Mouse (Mus musculus) heart, embryonic 11.5 days (tissue): ENCODE measurements at regions not wholly inside any gene's neighbourhood (a gene's known extent, or its start where the extent isn't known, plus 50 kb on each side); places are given as distances from the start of the nearest gene placed in this dataset.

ENCODE experiments used
- ATAC-seq: fragments of 200-750 bp; cut with Nextera tagmentation; replicated peaks from 2 replicates; pipeline ENCODE4 v1.8.0; 2017; ENCODE audit warnings: moderate library complexity; ENCODE audit not compliant: insufficient number of reproducible peaks, low FRiP score, low TSS enrichment
- H3K27ac ChIP-seq: fragments of 300-500 bp; sonication (generic); 2 replicates; pipeline ENCODE4 v1.5.1; 2014; ENCODE audit warnings: mild to moderate bottlenecking, low read depth, low read length
- H3K27me3 ChIP-seq: fragments of 300-500 bp; sonication (generic); 2 replicates; pipeline ENCODE4 v1.6.1; 2014; ENCODE audit warnings: mild to moderate bottlenecking, low read length, mixed read lengths; ENCODE audit not compliant: control insufficient read depth, insufficient read depth
- H3K36me3 ChIP-seq: fragments of 300-500 bp; sonication (generic); 2 replicates; pipeline ENCODE4 v1.6.1; 2014; ENCODE audit warnings: mild to moderate bottlenecking, low read length, moderate library complexity, mixed read lengths; ENCODE audit not compliant: control insufficient read depth, insufficient read depth
- H3K4me1 ChIP-seq: fragments of 300-500 bp; sonication (generic); 2 replicates; pipeline ENCODE4 v1.6.1; 2014; ENCODE audit warnings: low read length; ENCODE audit not compliant: control insufficient read depth, insufficient read depth
- H3K4me2 ChIP-seq: fragments of 300-500 bp; sonication (generic); 2 replicates; pipeline ENCODE4 v1.6.1; 2014; ENCODE audit warnings: mild to moderate bottlenecking, moderate library complexity
- H3K4me3 ChIP-seq: fragments of 300-500 bp; sonication (generic); 2 replicates; pipeline ENCODE4 v1.5.1; 2014; ENCODE audit warnings: low read depth, low read length
- H3K9ac ChIP-seq: fragments of 300-500 bp; sonication (generic); 2 replicates; pipeline ENCODE4 v1.6.1; 2014; ENCODE audit warnings: mild to moderate bottlenecking, low read depth, low read length, moderate library complexity
- H3K9me3 ChIP-seq: fragments of 300-500 bp; sonication (generic); replicated peaks from 2 replicates; pipeline ENCODE4 v1.6.1; 2016; ENCODE audit warnings: low read length; ENCODE audit not compliant: control insufficient read depth
- WGBS: fragments of 180-500 bp; shearing (Covaris S2); extraction: QIAGEN DNeasy Blood & Tissue Kit; methylation state at CpG from one replicate; pipeline ENCODE4 v1.1.7; 2014; ENCODE audit not compliant: insufficient replicate concordance; 5-methylcytosine and 5-hydroxymethylcytosine counted together

DNA sequence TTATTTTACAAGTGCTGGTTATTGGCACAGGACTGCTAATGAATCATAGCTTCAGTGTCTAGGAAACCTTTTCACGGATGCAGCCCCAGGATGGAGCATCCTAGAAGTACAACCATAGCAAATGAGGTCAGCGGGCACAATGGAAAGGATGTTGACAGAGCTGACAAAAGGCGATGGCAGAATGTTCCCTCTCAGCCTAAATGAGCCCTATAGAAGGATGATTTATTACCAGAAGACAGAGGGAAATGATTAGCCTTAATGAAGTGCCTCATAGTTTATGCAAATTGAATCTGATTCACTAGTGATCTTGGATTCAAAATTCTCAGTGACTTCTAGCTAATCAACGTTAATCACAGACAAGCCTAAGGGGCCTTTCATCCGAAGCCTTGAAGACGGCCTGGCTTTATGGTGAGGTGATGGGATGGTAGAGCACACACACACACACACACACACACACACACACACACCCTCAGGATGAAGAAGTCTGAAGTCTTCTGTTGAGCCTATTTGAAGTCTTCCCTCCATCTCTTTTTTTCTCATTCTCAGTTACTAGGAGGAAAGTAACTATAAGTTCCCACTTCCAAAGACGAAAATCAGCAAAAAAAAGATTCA is 267.4 kb upstream of the Clec14a start:
- H3K4me1 ChIP-seq: no peaks in the 10 kb centered on the region
- H3K27me3 ChIP-seq: no peaks in the 10 kb centered on the region
- no peak overlapping the region for H3K9ac ChIP-seq
- no peak for ATAC-seq
- H3K27ac ChIP-seq: no peak overlapping the region
- H3K9me3 ChIP-seq: no peaks in the 10 kb centered on the region
- no peak overlapping the region for H3K4me2 ChIP-seq
- no peak overlapping the region for H3K4me3 ChIP-seq
- no peaks in the 10 kb centered on the region for H3K36me3 ChIP-seq
- WGBS: 74% methylated on average over 7 of the region's 7 CpGs

DNA sequence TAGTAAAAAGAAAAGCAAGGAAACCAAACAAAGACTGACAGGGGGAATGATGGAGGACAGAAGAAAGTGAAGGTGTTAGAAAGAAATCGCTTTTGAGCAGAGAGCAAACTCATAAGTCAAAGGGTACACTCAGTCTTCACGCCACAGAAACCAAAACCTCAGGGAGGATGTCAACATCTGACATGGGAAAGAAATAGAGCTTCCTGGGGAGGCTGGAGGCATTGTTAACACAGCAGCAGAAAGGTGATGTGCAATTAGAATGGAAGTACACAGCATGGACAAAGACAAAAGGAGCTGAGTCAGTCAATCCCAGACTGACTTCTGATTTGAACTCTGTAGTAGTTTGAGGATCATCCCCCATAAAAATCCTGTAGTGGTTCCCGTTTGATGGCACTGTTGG is 261.2 kb upstream of the Clec14a start:
- Histone ChIP-seq H3K4me3 (no peak overlapping the region), H3K4me1 (no peaks in the 10 kb centered on the region), H3K27ac (no peak overlapping the region), H3K36me3 (no peaks in the 10 kb centered on the region), H3K9me3 (no peaks in the 10 kb centered on the region), H3K9ac (no peak overlapping the region), H3K27me3 (no peaks in the 10 kb centered on the region), H3K4me2 (no peak overlapping the region)
- WGBS: 57% methylated on average over 3 of the region's 3 CpGs
- ATAC-seq: no peak

DNA sequence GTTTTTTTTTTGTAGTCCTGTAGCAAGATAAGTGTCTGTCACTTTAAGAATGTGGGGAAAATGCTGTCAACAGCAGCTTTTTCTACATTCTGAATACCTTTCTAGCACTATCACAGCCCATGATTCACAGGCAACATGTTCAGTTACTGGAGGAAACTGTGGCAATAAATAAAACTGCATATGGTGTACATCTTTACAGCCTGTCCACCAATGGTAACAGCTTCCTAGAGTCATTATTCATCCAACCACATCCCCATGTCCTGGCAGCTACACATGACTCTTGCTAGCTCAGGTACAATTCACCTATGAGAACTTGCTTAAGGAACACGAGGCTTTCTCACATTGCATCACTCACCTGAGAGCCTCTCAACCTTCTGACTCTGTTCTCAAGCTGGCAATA is 247.7 kb upstream of the Clec14a start:
- Histone ChIP-seq H3K9me3 (no peaks in the 10 kb centered on the region), H3K4me2 (no peak overlapping the region), H3K27ac (no peak overlapping the region), H3K4me3 (no peak overlapping the region), H3K36me3 (no peaks in the 10 kb centered on the region), H3K27me3 (no peaks in the 10 kb centered on the region), H3K4me1 (no peaks in the 10 kb centered on the region), H3K9ac (no peak overlapping the region)
- ATAC-seq: no peak
- 47% methylated on average over 1 of the region's 1 CpGs for WGBS

DNA sequence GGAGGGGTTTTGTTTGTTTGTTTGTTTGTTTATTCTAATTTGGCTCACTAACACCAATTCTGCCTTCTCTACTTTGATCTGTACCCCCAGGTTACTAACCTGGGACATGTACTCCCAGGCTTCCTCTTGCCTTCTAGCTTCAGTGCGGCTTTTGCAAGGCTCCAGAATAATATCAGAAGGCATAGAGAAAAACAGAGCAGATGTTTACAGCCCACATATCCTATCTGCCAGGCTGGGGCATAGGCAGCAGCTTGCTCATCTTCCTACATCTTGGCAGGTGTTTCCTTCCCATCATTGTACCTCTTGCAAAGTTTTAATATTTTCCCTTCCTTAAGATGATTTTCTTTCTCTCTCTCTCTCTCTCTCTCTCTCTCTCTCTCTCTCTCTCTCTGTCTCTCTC is 244.9 kb upstream of the Clec14a start:
- Histone ChIP-seq H3K4me2 (no peak overlapping the region), H3K27me3 (no peaks in the 10 kb centered on the region), H3K4me1 (no peaks in the 10 kb centered on the region), H3K4me3 (no peak overlapping the region), H3K36me3 (no peaks in the 10 kb centered on the region), H3K9me3 (no peaks in the 10 kb centered on the region), H3K9ac (no peak overlapping the region), H3K27ac (no peak overlapping the region)
- no peak for ATAC-seq
- WGBS: 80% methylated on average over 1 of the region's 1 CpGs

DNA sequence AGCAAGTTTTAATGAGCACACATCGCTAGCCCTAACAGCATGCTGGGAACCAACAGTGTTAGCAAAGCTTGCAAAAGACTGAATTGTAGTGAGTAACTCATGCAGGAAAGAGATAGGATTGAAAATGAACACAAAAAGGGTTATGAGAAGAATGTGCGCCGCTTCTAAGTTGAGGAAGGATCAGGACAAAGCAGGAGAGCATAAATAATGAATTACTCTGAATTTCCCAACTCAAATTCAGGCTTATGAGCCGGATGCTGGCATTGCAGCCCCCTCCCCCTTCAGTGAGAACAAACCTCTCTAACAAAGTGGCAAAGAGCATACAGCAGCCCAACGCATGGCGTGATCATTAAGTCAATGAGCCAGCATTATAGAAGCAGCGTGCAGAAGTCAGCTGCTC is 243.6 kb upstream of the Clec14a start:
- no peaks in the 10 kb centered on the region for H3K27me3 ChIP-seq
- WGBS: 74% methylated on average over 7 of the region's 7 CpGs
- H3K4me3 ChIP-seq: no peak overlapping the region
- ATAC-seq: no peak
- no peak overlapping the region for H3K9ac ChIP-seq
- no peak overlapping the region for H3K27ac ChIP-seq
- no peaks in the 10 kb centered on the region for H3K9me3 ChIP-seq
- H3K36me3 ChIP-seq: no peaks in the 10 kb centered on the region
- H3K4me2 ChIP-seq: no peak overlapping the region
- no peaks in the 10 kb centered on the region for H3K4me1 ChIP-seq

DNA sequence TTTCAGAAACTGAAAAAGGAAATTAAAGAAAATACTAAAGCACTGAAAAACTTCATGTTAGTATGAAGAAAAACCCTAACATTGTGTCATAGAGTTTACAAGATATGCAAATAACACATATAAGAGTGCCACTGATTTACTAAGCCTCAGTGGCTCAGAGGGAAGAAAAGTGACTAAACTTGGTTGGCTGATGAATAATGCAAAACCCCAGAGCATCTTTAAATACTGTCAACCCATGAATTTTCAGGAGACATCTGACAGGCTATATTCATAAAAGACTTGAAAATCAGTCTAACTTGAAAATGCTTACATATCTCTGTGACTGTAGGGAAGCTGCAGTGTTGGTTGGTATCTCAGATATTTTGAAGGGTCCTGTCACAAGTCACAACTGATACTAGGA is 235.2 kb upstream of the Clec14a start:
- Histone ChIP-seq H3K4me1 (no peaks in the 10 kb centered on the region), H3K9ac (no peak overlapping the region), H3K27ac (no peak overlapping the region), H3K27me3 (no peaks in the 10 kb centered on the region), H3K4me2 (no peak overlapping the region), H3K9me3 (no peaks in the 10 kb centered on the region), H3K36me3 (no peaks in the 10 kb centered on the region), H3K4me3 (no peak overlapping the region)
- no peak for ATAC-seq

DNA sequence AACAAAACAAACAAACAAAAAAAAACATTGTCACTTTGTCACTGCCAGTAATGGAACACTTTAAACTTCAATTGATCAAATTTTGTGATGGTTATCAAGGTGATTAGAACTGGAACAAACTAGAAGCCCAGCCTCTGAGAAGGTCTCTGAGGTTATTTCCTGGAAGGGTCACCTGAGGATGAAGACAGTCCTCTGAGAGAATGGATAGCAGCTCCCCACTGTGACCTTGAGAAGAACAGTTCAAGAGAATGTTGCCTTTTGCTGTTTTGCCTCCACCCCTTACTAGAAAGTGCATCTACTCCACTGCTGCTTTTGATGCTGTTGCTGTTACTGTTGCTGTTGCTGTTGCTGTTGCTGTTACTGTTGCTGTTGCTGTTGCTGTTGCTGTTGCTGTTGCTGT is 205.1 kb upstream of the Clec14a start:
- Histone ChIP-seq H3K9ac (no peak overlapping the region), H3K4me1 (no peaks in the 10 kb centered on the region), H3K4me3 (no peak overlapping the region), H3K36me3 (no peaks in the 10 kb centered on the region), H3K27ac (no peak overlapping the region), H3K9me3 (no peaks in the 10 kb centered on the region), H3K27me3 (no peaks in the 10 kb centered on the region), H3K4me2 (no peak overlapping the region)
- no peak for ATAC-seq

DNA sequence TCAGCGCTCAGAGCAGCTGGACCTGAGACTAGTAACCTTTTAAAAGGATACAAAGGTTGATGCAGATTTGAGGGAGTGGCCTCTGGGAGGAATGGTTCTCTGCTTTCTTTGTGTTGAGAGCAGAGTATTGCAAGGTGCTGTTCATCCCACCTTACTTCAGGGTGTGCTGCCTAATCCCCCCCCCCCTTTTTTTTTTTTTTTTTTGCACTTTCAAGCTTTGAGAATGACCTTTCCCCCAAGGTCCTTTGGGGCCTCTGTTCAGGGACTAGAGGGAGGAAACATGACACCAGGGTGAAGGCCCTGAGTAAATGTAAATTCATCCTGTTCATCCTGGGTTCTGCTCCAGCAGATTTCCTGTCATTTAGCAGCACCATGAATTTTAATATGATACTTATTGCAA is 204.4 kb upstream of the Clec14a start:
- Histone ChIP-seq H3K9me3 (no peaks in the 10 kb centered on the region), H3K9ac (no peak overlapping the region), H3K27me3 (no peaks in the 10 kb centered on the region), H3K4me1 (no peaks in the 10 kb centered on the region), H3K36me3 (no peaks in the 10 kb centered on the region), H3K27ac (no peak overlapping the region), H3K4me2 (no peak overlapping the region), H3K4me3 (no peak overlapping the region)
- no peak for ATAC-seq
- 75% methylated on average over 1 of the region's 1 CpGs for WGBS

DNA sequence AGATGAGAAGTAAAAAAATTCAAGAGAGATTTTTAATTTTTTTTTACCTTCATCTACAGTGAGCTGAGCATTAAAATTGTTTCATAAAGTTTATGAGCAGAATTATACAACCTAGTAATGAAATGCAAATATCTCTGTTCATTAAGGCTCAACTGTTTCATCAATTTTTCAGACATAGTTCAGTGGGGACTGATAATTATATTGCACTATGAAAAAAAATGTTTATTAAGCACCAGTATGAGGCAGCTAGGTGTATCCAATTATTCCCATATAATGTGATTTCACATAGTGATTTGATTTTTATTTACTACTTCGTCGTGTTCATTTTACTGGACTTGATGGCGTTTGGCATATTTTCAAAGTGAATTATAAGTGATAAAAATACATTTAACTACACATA is 191.4 kb upstream of the Clec14a start:
- no peaks in the 10 kb centered on the region for H3K27me3 ChIP-seq
- H3K9ac ChIP-seq: no peak overlapping the region
- no peak overlapping the region for H3K27ac ChIP-seq
- no peak for ATAC-seq
- no peak overlapping the region for H3K4me2 ChIP-seq
- 87% methylated on average over 3 of the region's 3 CpGs for WGBS
- H3K4me3 ChIP-seq: no peak overlapping the region
- H3K4me1 ChIP-seq: no peaks in the 10 kb centered on the region
- H3K9me3 ChIP-seq: no peaks in the 10 kb centered on the region
- no peaks in the 10 kb centered on the region for H3K36me3 ChIP-seq
